Mouse (Mus musculus) lung, embryonic 16.5 days (tissue): ENCODE results near the gene Ifitm1. TPM values are rescaled to one million over a fixed set of nuclear protein-coding genes. Genes with fewer than 3 reads are reported as not detected.

Experiments used
- ATAC-seq: fragments of 200-750 bp; cut with Nextera tagmentation; 2 replicates; pipeline ENCODE4 v1.8.0; 2017; ENCODE audit warnings: low read depth, mild to moderate bottlenecking, moderate library complexity
- H3K27ac ChIP-seq: fragments of 300-500 bp; sonication (generic); 2 replicates; pipeline ENCODE4 v1.5.1; 2014; ENCODE audit warnings: mild to moderate bottlenecking, control low read depth, low read length
- H3K27me3 ChIP-seq: fragments of 300-500 bp; sonication (generic); 2 replicates; pipeline ENCODE4 v1.6.1; 2014; ENCODE audit warnings: low read depth, low read length, mixed read lengths; ENCODE audit not compliant: control insufficient read depth, insufficient read depth
- H3K36me3 ChIP-seq: fragments of 300-500 bp; sonication (generic); 2 replicates; pipeline ENCODE4 v1.6.1; 2014; ENCODE audit warnings: low read length; ENCODE audit not compliant: control insufficient read depth, insufficient read depth
- H3K4me1 ChIP-seq: fragments of 300-500 bp; sonication (generic); replicated peaks from 2 replicates; pipeline ENCODE4 v1.6.1; 2014; ENCODE audit warnings: low read length, mixed read lengths; ENCODE audit not compliant: control insufficient read depth, insufficient read depth
- H3K4me2 ChIP-seq: fragments of 300-500 bp; sonication (generic); 2 replicates; pipeline ENCODE4 v1.6.1; 2014; ENCODE audit warnings: low read depth, low read length, control low read depth
- H3K4me3 ChIP-seq: fragments of 300-500 bp; sonication (generic); 2 replicates; pipeline ENCODE4 v1.5.1; 2014; ENCODE audit warnings: mild to moderate bottlenecking, low read length, control low read depth
- H3K9ac ChIP-seq: fragments of 300-500 bp; sonication (generic); 2 replicates; pipeline ENCODE4 v1.6.1; 2014; ENCODE audit warnings: low read length, control low read depth
- H3K9me3 ChIP-seq: fragments of 300-500 bp; sonication (generic); 2 replicates; pipeline ENCODE4 v1.6.1; 2016; ENCODE audit warnings: low read length; ENCODE audit not compliant: control insufficient read depth
- WGBS: fragments of 180-500 bp; shearing (Covaris S2); extraction: QIAGEN DNeasy Blood & Tissue Kit; methylation state at CpG from one replicate; pipeline ENCODE4 v1.1.7; 2014; 5-methylcytosine and 5-hydroxymethylcytosine counted together
- polyA plus RNA-seq: library from polyadenylated mRNA; unstranded; fragments of >200 nt; fragmentation: Nextera tagmentation; extraction: Ambion mirVana; gene quantifications from 2 replicates; pipeline ENCODE4 v1.2.1, GENCODE M21; 2015

Gene Ifitm1
- polyA plus RNA-seq, 1 experiment from 2014 or later, result 38.8 TPM

DNA sequence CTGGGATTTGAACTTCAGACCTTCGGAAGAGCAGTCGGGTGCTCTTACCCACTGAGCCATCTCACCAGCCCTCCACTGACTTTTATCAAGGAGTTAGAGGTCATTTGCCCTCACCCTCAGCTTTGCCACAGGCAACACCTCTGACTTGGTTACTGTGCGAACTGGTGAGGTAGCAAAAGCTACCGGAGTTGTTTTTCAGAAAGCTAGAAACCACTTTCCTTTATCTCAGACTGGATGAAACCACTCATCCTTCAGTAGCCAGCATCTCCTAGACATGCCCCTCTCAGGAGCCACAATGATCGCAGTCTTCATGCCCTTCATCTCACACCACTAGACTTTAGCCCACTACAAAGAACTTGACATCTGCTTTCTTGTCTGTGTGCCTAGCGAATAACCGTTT lies 15.9 kb downstream of the Ifitm1 start:
- no peaks in the 10 kb centered on the region for H3K27me3 ChIP-seq
- H3K27ac ChIP-seq, result no peak overlapping the region
- peaks cover 3% of the 10 kb centered on the region; the same call in 1 of the 2 replicates for H3K9me3 ChIP-seq
- no peak overlapping the region for H3K4me3 ChIP-seq
- H3K4me1 ChIP-seq, result no peaks in the 10 kb centered on the region
- 78% methylated on average over 7 of the region's 7 CpGs for WGBS
- H3K36me3 ChIP-seq, result no peaks in the 10 kb centered on the region
- no peak for ATAC-seq
- H3K9ac ChIP-seq, result no peak overlapping the region
- H3K4me2 ChIP-seq, result no peak overlapping the region

DNA sequence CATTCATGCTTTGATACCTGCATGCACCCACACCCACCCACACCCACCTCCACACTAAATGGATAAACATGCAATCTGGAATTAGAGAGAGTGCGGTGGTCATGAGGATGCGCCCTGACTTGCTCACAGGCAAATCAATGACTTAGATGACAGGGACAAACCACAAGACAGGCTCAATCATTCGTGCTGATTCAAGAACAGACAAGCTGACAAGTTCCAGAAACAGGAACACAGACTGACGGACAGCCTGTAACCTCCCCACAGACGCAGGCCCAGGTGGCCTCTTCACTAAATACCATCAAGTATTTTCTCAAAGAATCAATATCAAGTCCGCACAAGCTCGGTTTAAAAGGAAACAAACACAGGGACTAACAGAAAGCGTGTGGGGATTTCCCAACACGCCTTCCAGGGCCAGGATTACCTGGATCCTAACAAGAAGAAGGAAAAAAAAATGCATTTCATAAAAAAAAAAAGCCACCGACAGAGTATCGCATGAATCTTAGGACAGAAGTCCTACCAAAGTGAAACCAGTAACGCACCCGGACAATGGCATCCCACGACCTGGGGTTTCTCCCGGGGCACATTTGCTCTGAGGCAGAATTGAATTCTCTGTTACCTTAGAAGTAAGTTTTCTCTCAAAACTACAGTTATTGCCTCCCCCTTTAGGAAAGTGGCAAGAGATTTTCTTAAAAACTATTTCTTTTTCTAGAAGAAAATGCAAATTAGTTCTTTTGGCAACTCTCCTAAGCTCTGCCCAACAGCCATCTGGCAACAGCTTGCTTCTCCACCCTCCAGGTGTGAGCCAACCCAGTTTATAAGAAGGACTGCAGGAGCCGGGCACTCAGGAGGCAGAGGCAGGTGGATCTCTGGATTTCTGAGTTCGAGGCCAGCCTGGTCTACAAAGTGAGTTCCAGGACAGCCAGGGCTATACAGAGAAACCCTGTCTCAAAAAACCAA lies 20.4 kb downstream of the Ifitm1 start:
- no peak overlapping the region for H3K9ac ChIP-seq
- WGBS, result 82% methylated on average over 17 of the region's 17 CpGs
- no peak overlapping the region for H3K4me3 ChIP-seq
- no peaks in the 10 kb centered on the region for H3K4me1 ChIP-seq
- no peak for ATAC-seq
- peaks cover 3% of the 10 kb centered on the region; the same call in 1 of the 2 replicates for H3K9me3 ChIP-seq
- no peaks in the 10 kb centered on the region for H3K27me3 ChIP-seq
- no peak overlapping the region for H3K4me2 ChIP-seq
- no peaks in the 10 kb centered on the region for H3K36me3 ChIP-seq
- no peak overlapping the region for H3K27ac ChIP-seq

DNA sequence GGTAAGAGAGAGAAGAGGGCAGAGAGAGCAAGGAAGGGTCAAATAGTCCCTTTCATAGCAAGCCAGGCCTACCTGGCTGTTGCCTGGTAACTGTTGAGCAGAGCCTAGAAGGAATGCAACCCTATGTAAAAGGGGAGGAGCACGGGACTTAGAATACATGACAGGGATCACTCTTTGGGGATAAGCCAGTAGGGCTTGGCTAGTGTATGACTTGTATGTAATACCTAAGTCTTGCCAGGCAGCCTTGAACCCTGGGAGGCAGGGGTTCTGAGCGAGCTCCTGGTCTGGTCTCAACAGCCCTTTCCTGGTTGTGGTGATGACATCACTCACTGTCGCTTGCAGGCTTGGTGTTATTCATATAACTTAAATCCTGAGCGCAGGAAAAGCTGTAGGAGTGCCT lies 22.0 kb downstream of the Ifitm1 start:
- ATAC-seq, result no peak

DNA sequence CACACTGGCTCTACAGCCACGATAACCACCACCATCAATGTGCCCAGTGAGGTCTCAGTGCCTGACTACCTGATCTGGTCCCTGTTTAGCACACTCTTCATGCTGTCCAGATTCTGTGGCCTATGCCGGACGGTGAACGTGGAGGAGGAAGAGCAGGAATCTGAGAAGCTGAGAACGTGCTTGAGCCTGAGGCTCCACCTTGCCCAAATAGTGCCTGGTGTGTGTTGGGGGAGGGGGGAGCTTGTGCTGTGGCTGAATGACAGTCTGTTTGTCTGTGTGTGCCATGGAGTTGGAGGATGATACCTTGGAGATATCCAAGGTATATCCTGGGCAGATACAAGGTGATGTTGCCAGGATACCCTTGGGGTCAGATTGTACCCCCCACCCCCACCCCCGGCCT lies 23.2 kb downstream of the Ifitm1 start:
- Histone ChIP-seq H3K4me3 (no peak overlapping the region), H3K4me1 (no peaks in the 10 kb centered on the region), H3K9me3 (peaks cover 3% of the 10 kb centered on the region; the same call in 1 of the 2 replicates), H3K4me2 (no peak overlapping the region), H3K27ac (no peak overlapping the region), H3K36me3 (no peaks in the 10 kb centered on the region), H3K9ac (no peak overlapping the region), H3K27me3 (no peaks in the 10 kb centered on the region)
- peak; percentile 34; the same call in 1 of the 2 replicates for ATAC-seq
- WGBS, result 41% methylated on average over 6 of the region's 6 CpGs

More for the DNA sequence above, 22.0 kb downstream of the Ifitm1 start:
- Histone ChIP-seq H3K27me3 (no peaks in the 10 kb centered on the region), H3K4me1 (no peaks in the 10 kb centered on the region), H3K27ac (no peak overlapping the region), H3K4me2 (no peak overlapping the region), H3K9me3 (peaks cover 3% of the 10 kb centered on the region; the same call in 1 of the 2 replicates), H3K4me3 (no peak overlapping the region), H3K9ac (no peak overlapping the region), H3K36me3 (no peaks in the 10 kb centered on the region)
- 65% methylated on average over 4 of the region's 4 CpGs for WGBS

DNA sequence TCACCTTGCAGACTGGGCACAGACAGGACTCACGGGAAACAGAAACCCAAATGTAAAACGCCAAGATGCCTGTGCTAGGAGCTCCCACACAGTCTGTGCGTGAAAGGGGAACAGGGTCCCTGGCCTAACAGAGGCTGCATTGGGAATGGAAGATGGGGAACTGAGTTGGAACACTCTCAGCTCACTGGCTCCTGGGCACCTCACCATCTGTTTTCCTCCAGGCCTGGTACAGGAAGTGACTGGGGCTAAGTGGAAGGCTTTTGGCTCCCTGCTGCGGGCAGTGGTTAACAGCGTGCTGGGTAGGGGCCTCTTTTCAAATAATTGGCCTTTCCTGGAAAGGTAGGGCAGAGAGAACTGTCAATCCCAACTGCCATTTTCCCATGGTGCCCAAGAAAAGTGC lies 23.6 kb downstream of the Ifitm1 start:
- WGBS, result 56% methylated on average over 5 of the region's 5 CpGs
- no peak overlapping the region for H3K4me2 ChIP-seq
- ATAC-seq, result no peak
- no peak overlapping the region for H3K27ac ChIP-seq
- H3K4me1 ChIP-seq, result no peaks in the 10 kb centered on the region
- H3K36me3 ChIP-seq, result no peaks in the 10 kb centered on the region
- peaks cover 3% of the 10 kb centered on the region; the same call in 1 of the 2 replicates for H3K9me3 ChIP-seq
- H3K9ac ChIP-seq, result no peak overlapping the region
- H3K4me3 ChIP-seq, result no peak overlapping the region
- H3K27me3 ChIP-seq, result no peaks in the 10 kb centered on the region

DNA sequence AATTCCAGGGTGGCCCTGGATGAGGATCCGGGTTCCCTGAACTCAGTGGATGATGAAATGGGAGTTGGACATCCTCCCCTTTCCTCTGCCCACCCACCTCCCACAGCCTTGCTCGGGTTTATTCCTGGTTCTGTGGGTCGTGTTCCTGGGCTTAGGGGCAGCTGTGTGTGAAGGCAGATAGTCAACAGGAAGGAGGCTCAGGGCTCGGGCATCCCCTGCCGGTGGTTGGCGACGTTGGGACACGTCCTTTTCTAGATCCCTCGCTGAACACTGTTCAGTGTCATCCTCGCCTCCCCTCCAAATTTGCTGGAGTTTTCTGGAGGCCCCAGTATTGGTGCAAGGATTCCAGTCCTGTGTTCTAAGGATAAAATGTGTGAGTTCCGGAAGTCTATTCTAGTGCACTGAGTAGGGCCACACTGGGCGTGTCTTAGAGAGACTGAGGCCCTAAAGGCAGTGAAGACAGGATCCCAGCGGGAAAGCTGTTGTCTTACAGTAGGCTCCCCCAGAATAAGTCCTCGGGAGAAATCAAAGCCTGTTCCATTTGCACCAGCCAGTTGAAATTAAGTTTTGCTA lies 24.2 kb downstream of the Ifitm1 start:
- WGBS, result 77% methylated on average over 14 of the region's 14 CpGs
- ATAC-seq, result no peak
- no peaks in the 10 kb centered on the region for H3K36me3 ChIP-seq
- H3K9ac ChIP-seq, result no peak overlapping the region
- no peak overlapping the region for H3K4me3 ChIP-seq
- no peaks in the 10 kb centered on the region for H3K27me3 ChIP-seq
- H3K4me2 ChIP-seq, result no peak overlapping the region
- no peaks in the 10 kb centered on the region for H3K9me3 ChIP-seq
- H3K27ac ChIP-seq, result no peak overlapping the region
- no peaks in the 10 kb centered on the region for H3K4me1 ChIP-seq

DNA sequence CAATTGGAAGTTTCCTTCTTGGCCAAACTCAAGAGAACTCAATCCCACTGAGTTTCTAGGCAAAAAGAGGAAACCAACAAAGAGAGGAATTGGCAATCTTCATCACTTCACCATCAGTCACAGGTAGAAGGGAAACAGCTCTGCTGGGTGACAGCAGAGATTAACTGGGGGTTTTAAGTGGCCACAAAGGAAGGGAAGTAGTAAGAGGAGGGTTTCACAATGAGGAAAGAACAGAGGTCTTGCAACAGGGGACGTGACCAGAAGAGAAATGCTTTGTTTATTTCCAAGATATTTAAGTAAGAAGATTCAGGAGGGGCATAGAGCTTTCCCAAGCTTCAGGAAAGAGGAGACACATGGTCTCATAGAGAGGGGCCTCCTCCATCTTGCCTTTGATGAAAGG lies 30.8 kb downstream of the Ifitm1 start:
- no peak overlapping the region for H3K9ac ChIP-seq
- no peak for ATAC-seq
- no peak overlapping the region for H3K27ac ChIP-seq
- WGBS, result 33% methylated on average over 1 of the region's 1 CpGs
- H3K4me3 ChIP-seq, result no peak overlapping the region
- peaks cover 3% of the 10 kb centered on the region; the same call in 1 of the 2 replicates for H3K27me3 ChIP-seq
- H3K36me3 ChIP-seq, result no peaks in the 10 kb centered on the region
- H3K4me2 ChIP-seq, result no peak overlapping the region
- H3K9me3 ChIP-seq, result no peaks in the 10 kb centered on the region
- no peaks in the 10 kb centered on the region for H3K4me1 ChIP-seq

DNA sequence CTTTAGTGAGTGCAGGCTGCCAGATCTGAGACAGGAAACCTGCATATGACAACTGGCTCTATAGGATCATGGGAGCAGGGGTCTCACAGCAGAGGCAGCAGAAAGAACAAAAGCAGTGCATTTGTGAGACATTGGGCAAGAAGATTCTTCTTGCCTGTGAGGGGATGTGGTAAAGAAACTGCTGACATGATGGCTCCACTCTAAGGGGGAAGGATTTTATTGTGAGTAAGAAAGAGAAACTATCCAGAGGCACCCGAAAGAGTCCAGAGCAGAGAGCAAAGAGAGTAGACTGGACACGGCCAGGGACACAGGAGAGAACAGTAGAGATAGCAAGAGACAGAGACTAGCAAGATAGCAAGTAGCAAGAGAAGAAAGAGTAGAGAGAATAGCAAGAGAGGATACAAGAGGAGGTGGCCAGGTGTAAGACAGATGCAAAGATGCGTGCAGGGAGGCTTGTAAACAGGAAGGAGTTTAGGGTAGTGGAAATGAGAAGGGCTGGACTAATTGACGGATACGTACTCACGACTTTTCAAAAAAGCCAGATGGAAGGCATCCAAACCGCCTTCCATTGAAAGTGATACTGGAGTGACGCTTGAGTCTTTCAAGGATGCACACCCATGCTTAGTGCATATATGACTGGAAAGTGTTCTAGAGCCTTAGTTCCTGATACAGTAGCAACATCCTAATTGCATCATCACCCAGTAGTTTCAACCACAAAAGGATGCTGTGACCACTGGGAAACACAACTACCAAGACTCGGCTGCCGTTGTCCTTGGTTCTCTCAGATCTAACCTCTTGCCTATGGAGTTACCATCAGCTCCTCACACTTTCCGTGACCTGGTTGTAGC lies 32.1 kb downstream of the Ifitm1 start:
- no peak for ATAC-seq
- H3K4me3 ChIP-seq, result no peak overlapping the region
- H3K27me3 ChIP-seq, result peaks cover 3% of the 10 kb centered on the region; the same call in 1 of the 2 replicates
- H3K27ac ChIP-seq, result no peak overlapping the region
- no peaks in the 10 kb centered on the region for H3K9me3 ChIP-seq
- H3K4me1 ChIP-seq, result no peaks in the 10 kb centered on the region
- no peak overlapping the region for H3K4me2 ChIP-seq
- 75% methylated on average over 11 of the region's 11 CpGs for WGBS
- no peak overlapping the region for H3K9ac ChIP-seq
- H3K36me3 ChIP-seq, result no peaks in the 10 kb centered on the region
